Mouse (Mus musculus): ENCODE results near the gene Adss.

The Adss gene

GRCm38 (mm10) chr1:177727883-177728525, 68.3 kb downstream of the Adss start:
- DNase-seq (ENCODE audit: low read depth), result no peak

GRCm38 (mm10) chr1:177726870-177727269, 69.4 kb downstream of the Adss start:
- DNase-seq (ENCODE audit: low read depth), result no peak

- no peak for DNase-seq (ENCODE audit: low read depth)
These were observed 72.5 kb downstream of the Adss start for GRCm38 (mm10) chr1:177723786-177724185.

GRCm38 (mm10) chr1:177719029-177719427, 77.3 kb downstream of the Adss start:
- no peak for DNase-seq (ENCODE audit: low read depth)

DNA sequence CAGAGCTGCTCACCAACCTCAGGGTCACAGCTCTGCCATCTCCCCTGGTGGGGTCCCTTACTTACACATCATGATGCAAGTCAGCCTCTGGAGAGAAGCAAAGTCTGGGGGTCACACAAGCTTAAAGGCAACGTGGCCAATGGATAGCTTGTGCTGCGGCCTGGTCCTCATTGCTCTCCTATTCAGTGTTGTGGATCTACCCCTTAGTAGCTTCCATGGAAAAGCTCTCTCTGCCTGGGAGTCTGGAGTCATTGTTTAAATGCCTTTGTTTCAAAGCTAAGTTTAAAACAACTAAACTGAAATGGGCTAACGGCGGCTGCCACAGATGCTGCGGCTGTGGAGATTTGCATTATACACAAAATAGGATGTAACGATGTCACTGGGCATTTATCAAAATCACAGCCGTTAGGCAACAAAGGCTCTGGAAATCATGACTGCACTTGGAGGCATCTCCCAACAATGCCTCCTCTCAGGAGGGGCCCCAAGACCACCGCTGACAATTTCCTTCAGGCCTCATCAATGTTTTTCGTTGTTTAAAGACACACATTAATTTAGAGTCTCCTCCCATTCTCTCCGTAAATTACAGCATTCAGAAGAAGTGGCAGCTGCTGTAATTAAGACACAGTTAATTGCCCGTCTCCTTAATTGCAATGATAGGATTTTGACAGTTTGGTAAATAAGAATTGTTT, 77.8 kb downstream of the Adss start:
- DNase-seq (ENCODE audit: low read depth), result no peak

- DNase-seq (ENCODE audit: low read depth), result no peak
These were observed 79.1 kb downstream of the Adss start for GRCm38 (mm10) chr1:177717057-177717835.

DNA sequence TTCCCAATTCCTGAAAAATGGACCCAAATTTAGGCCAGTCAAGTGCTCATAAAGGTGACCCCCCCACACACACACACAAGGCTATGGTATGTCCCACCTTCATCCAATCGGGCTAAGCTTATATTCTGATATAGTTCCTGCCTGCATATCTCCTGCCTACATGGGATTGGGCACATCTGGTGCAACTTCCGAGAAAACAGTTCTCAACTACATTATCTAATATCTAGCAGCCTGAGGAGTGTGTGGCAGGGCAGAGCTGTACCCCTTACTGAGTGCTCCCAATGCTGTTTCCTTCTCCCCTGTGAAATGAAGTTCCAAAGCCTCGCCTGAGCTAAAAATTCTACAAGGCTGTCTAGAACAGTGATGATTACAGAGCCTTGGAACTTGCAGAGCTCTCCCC, 79.9 kb downstream of the Adss start:
- DNase-seq (ENCODE audit: low read depth), result no peak

DNA sequence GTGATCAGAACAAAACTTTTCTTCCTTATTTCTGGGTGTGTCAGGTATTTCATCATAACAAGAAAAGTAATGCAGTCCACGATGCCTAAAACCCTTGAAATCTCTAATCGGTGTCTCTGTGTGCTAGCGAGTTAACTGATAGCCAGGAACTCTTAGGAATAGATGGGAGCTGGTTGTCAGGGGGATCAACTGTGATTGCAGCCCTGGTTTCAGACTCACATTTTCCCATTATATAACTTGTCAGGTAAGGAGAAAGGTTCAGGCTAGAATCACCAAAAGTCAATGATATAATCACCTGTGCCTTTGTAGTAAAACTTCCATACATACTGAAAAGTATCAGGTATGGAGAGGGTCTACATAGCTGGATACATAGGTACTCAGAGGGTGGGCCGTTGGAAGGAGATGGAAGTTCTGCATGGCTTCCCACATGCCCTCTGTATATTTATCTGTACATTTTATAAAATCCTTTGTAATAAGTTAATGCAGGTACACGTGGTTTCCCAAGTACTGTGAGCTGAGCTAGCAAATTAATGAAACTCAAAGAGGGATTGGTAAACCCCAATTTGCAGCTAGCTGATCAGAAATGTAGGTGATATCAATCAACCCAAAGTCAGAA, 81.8 kb downstream of the Adss start:
- DNase-seq (ENCODE audit: low read depth), result no peak

GRCm38 (mm10) chr1:177713635-177714396, 82.5 kb downstream of the Adss start:
- DNase-seq (ENCODE audit: low read depth), result no peak
